Mouse (Mus musculus): ENCODE measurements around the gene Nop58. TPM values are rescaled to one million over a fixed set of nuclear protein-coding genes. Genes with fewer than 3 reads are reported as not detected.
A peak's percentile ranks its signal among the peaks of the same experiment; 100 is the strongest.

Nop58 gene
- polyA plus RNA-seq, 1 experiment from 2014 or later, result 272 TPM

DNA sequence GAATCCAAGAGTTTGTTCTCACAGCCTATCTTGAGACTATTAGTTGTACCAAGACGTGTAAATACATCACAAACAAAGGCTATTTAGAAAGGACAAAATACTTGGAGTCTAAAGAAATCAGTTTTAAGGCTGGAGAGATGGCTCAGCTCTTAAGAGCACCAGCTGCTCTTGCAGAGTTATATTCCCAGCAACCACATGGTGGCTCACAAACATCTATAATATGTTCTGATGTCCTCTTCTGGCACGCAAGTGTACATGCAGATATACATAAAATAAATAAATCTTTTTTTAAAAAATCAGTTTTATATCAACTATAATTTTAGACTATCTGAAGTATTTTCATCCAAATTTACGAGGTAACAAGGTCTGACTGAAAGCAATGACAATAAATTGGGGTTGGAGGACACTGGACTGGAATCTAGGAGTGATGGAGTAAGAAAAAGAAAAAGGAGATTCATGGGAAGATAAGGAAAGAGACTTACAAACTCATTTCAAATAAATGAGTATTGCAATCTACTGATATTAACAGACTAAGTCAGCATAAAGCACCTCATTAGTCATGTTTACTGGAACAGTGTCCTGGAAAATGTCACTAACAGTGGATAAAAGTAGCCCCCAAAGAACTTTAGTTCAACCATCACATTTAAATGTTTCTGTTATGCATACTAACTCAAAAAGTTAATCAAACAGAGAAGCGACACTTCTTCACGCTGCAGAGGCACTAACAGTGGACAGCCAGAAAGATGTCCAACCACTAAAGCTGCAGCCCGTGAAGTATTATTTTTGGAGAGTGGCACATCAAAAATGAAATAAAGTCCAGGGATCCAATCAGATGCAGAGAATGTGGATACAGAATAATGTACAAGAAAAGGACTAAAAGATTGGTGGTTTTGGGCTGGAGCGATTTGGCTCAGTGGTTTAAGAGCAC lies 28.3 kb upstream of the Nop58 start:
- Histone ChIP-seq H3K4me1 (ENCODE audit: insufficient read depth) (no peaks in the 10 kb centered on the region), H3K9me3 (ENCODE audit: low read depth, low read length) (no peaks in the 10 kb centered on the region), H3K27me3 (ENCODE audit: insufficient read depth, low read length) (no peaks in the 10 kb centered on the region), H3K4me3 (ENCODE audit: low read depth, low read length) (no peak overlapping the region), H3K4me2 (no peak overlapping the region), H3K27ac (ENCODE audit: low read depth) (no peak overlapping the region), H3K9ac (no peak overlapping the region), H3K36me3 (ENCODE audit: insufficient read depth) (peaks cover 24% of the 10 kb centered on the region)
- TF ChIP-seq CTCF (IDR thresholded peaks at IDR 0.05; ENCODE audit: low read depth), result peak; percentile 33
- WGBS, result 59% methylated on average over 7 of the region's 7 CpGs
- DNase-seq (peak; percentile 70), ATAC-seq (ENCODE audit: insufficient read depth) (peak; percentile 74)

DNA sequence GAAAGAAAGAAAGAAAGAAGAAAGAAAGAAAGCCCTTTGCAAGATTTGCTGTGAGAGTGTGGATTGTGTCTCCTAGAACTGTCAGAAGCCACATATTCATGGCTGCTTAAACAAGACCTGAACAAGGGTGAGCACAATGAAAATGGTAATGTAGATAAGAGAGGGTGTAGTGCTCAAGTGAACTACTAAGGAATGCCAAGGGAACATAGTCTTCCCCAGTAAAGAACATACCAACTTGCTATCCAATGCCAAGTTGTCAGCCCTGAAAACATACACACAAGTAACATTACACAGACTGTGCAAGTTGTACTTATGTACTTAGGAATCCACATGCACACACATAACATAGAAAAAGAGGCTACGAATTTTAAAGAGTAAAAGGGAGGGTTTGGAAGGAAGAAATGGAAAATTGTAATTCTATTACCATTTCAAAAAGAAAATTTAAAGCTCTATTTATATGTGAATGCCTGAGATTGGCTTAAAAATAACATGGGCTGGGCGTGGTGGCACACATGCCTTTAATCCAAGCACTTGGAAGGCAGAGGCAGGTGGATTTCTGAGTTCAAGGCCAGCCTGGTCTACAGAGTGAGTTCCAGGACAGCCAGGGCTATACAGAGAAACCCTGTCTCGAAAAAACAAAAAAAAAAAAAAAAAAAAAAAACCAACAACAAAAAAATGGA lies 21.2 kb upstream of the Nop58 start:
- no peaks in the 10 kb centered on the region for H3K27me3 ChIP-seq (ENCODE audit: insufficient read depth, low read length)
- 84% methylated on average over 2 of the region's 3 CpGs for WGBS
- no peak overlapping the region for H3K27ac ChIP-seq (ENCODE audit: low read depth)
- DNase-seq (no peak), ATAC-seq (ENCODE audit: insufficient read depth) (no peak)
- H3K9ac ChIP-seq, result no peak overlapping the region
- H3K4me3 ChIP-seq (ENCODE audit: low read depth, low read length), result no peak overlapping the region
- no peak for TF ChIP-seq CTCF (IDR thresholded peaks at IDR 0.05; ENCODE audit: low read depth)
- 0 out of 2 replicates have a peak, but pooled peaks cover 7% of the 10 kb centered on the region for H3K36me3 ChIP-seq (ENCODE audit: insufficient read depth)
- H3K9me3 ChIP-seq (ENCODE audit: low read depth, low read length), result no peaks in the 10 kb centered on the region
- no peak overlapping the region for H3K4me2 ChIP-seq
- H3K4me1 ChIP-seq (ENCODE audit: insufficient read depth), result no peaks in the 10 kb centered on the region

DNA sequence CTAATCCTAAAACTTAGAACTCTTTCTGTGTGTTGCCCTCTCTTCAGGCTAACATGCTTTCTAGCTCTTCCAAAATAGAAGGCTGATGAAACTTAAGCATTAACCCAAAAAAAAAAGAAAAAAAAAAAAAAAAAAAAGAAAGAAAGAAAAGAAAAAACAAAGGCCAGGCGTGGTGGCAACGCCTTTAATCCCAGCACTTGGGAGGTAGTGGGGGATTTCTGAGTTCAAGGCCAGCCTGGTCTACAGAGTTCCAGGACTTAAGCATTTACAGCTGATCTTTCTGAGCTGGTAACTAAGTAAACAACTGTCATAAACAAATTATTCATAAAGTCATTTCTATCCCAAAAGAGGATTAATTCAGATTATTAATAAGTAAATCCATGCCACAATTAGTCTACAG lies 15.9 kb upstream of the Nop58 start:
- 81% methylated on average over 2 of the region's 2 CpGs for WGBS
- Histone ChIP-seq H3K4me2 (peak overlapping the region; percentile 85), H3K36me3 (ENCODE audit: insufficient read depth) (0 out of 2 replicates have a peak, but pooled peaks cover 4% of the 10 kb centered on the region)

DNA sequence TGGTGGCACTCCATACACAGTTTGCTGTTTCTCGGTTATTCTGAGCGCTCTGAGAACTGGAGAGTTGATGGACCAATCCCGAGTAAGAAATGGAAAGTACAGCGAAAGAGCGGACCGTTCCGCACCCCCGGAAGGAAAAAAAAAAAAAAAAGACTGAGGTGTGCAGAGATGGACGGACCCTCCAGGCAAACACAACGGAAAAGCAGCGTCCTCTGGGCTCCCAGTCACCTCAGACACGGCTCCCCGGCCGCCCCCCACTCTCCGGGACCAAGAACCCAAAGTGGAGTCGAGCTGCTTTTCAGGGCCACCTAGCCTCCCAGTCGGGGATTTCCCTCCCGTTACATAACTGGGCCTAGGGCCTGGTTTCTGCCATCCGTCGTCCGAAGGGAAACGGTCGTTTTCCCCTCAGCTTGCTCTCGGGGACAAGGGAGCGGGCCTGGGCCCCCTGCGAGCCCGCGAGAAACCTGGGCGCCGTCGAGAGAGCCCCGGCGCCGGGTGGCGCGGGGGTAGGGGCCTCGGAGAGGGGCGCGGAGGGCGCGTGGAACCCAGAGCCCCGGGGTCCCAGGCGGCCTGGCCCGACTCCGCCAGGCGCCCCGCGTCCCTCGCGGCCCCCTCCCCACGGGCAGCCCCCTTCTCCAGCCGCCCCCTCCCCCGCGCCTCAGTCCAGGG lies 14.7 kb upstream of the Nop58 start:
- no peaks in the 10 kb centered on the region for H3K27me3 ChIP-seq (ENCODE audit: insufficient read depth, low read length)
- H3K4me1 ChIP-seq (ENCODE audit: insufficient read depth), result no peaks in the 10 kb centered on the region
- TF ChIP-seq CTCF (IDR thresholded peaks at IDR 0.05; ENCODE audit: low read depth), result no peak
- peak overlapping the region; percentile 85 for H3K4me2 ChIP-seq
- peak; percentile 68 for ATAC-seq (ENCODE audit: insufficient read depth)
- peak; percentile 44 for DNase-seq
- H3K4me3 ChIP-seq (ENCODE audit: low read depth, low read length), result peak overlapping the region; percentile 92
- peak overlapping the region; percentile 98 for H3K9ac ChIP-seq
- under 1% methylated on average over 51 of the region's 54 CpGs for WGBS
- H3K9me3 ChIP-seq (ENCODE audit: low read depth, low read length), result no peaks in the 10 kb centered on the region
- 0 out of 2 replicates have a peak, but pooled peaks cover 4% of the 10 kb centered on the region for H3K36me3 ChIP-seq (ENCODE audit: insufficient read depth)
- peak overlapping the region; percentile 97 for H3K27ac ChIP-seq (ENCODE audit: low read depth)

More for the DNA sequence above, 15.9 kb upstream of the Nop58 start:
- Histone ChIP-seq H3K27ac (ENCODE audit: low read depth) (no peak overlapping the region), H3K27me3 (ENCODE audit: insufficient read depth, low read length) (no peaks in the 10 kb centered on the region), H3K9me3 (ENCODE audit: low read depth, low read length) (no peaks in the 10 kb centered on the region), H3K4me3 (ENCODE audit: low read depth, low read length) (peak overlapping the region; percentile 92; the same call in 1 of the 2 replicates), H3K4me1 (ENCODE audit: insufficient read depth) (no peaks in the 10 kb centered on the region), H3K9ac (no peak overlapping the region)
- DNase-seq (no peak), ATAC-seq (ENCODE audit: insufficient read depth) (no peak)
- no peak for TF ChIP-seq CTCF (IDR thresholded peaks at IDR 0.05; ENCODE audit: low read depth)

DNA sequence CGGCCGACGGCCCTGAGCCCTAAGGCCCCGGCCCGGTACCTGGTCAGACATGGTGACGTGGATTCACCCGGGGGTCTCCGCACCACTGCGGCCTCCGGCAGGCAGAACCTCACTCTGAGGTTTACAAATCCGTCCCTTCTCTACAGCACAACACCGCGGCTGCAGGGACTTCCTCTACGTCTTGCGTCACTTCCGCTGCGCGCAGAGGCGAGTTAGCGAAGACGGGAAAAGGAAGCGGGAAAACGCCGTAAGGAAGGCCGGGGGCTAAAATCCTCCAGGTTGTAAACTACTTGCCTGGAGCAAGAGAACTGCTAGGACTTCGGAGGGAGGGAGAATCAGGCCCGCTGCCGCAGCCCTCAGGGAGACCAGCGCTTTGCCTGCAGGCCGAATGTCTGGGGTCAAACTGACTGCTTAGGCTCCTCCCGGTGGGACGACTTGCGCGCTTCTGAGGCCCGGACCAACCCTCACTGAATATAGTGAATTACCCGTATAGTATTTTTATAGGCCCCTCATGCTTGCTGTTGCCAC lies 14.1 kb upstream of the Nop58 start, which contains the start of gene Sumo1:
Sumo1 (minus strand) TSS at position 194 of the 528 bp plus-strand sequence.
- ATAC-seq (ENCODE audit: insufficient read depth), result peak; percentile 97

DNA sequence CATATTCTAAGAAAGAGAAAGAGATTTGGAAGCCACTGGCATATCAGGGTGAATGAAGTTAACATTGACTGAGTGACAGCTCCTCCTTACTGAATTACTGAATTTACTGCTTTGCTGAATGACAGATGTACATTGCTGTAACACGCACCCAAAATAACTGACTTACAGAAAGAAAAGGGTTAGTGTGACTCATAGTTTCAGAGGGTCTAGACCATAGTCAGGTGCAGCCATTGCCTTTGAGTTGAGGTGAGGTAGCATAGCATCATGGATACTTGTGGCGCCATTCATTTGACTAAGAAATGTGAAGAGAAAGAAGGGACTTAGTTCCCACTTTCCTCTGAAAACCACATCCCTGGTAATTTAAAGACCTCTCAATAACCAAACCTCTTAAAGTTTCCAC lies 11.1 kb upstream of the Nop58 start:
- H3K9me3 ChIP-seq (ENCODE audit: low read depth, low read length), result no peaks in the 10 kb centered on the region
- no peaks in the 10 kb centered on the region for H3K4me1 ChIP-seq (ENCODE audit: insufficient read depth)
- H3K4me3 ChIP-seq (ENCODE audit: low read depth, low read length), result no peak overlapping the region
- DNase-seq, result no peak
- no peak for TF ChIP-seq CTCF (IDR thresholded peaks at IDR 0.05; ENCODE audit: low read depth)
- H3K36me3 ChIP-seq (ENCODE audit: insufficient read depth), result 0 out of 2 replicates have a peak, but pooled peaks cover 4% of the 10 kb centered on the region
- WGBS, result 97% methylated on average over 2 of the region's 2 CpGs
- no peak for ATAC-seq (ENCODE audit: insufficient read depth)
- no peak overlapping the region for H3K27ac ChIP-seq (ENCODE audit: low read depth)
- no peak overlapping the region for H3K9ac ChIP-seq
- no peak overlapping the region for H3K4me2 ChIP-seq
- H3K27me3 ChIP-seq (ENCODE audit: insufficient read depth, low read length), result no peaks in the 10 kb centered on the region

More for the DNA sequence above, 14.1 kb upstream of the Nop58 start, which contains the start of gene Sumo1:
- Histone ChIP-seq H3K4me2 (peak within 1 kb of the TSS; percentile 85), H3K4me1 (ENCODE audit: insufficient read depth) (no peaks in the 10 kb centered on the region), H3K9me3 (ENCODE audit: low read depth, low read length) (no peaks in the 10 kb centered on the region), H3K27ac (ENCODE audit: low read depth) (peak within 1 kb of the TSS; percentile 97), H3K9ac (peak within 1 kb of the TSS; percentile 98), H3K4me3 (ENCODE audit: low read depth, low read length) (peak within 1 kb of the TSS; percentile 92), H3K27me3 (ENCODE audit: insufficient read depth, low read length) (no peaks in the 10 kb centered on the region), H3K36me3 (ENCODE audit: insufficient read depth) (0 out of 2 replicates have a peak, but pooled peaks cover 4% of the 10 kb centered on the region)
- no peak for TF ChIP-seq CTCF (IDR thresholded peaks at IDR 0.05; ENCODE audit: low read depth)
- under 1% methylated on average over 36 of the region's 36 CpGs for WGBS
- DNase-seq, result peak; percentile 96

Measured in lung, embryonic 14.5 days (tissue).